Mouse (Mus musculus) T-helper 17 cell (primary cell): ENCODE results near the gene Olfr844.

Experiments used
- in situ Hi-C, 2 experiments: fragments of 300-600 bp; cut with MboI, MseI; formaldehyde crosslinking; loops; 1 replicate in 1 of 2; 2 replicates in 1 of 2; pipeline ENCODE4 v1.15.1; 2025; ENCODE audit warnings: high pct_unique_total_duplicates in 2 of 2

Olfr844 gene

DNA sequence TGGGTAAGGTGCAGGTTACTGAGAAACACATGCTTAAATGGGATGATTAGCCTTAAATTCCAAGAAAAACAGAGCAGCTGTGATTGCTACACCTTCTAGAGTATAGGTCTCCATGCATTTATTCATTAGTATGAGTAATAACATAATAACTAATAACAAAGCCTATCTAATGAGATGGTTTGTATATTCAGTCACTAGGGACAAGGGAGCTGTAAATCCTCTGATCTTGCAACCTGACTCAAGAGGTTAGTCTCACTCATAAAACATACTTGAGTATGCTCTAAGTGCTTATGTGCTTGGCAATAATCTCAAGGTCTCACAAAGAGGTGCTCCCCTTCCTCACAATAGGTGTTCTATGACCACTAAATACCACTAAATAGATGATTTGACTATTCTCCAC is at the start of gene Olfr844:
Gene Olfr844, plus strand, starts transcription at position 301 of the 400 bp plus-strand sequence.
- in situ Hi-C loops, result no loop called here

GRCm38 (mm10) chr9:19336157-19336556 is 20.0 kb downstream of the Olfr844 start, which contains the start of gene Olfr845:
Gene Olfr845, plus strand, starts transcription at chr9:19336457.
- in situ Hi-C loops, result no loop called here

DNA sequence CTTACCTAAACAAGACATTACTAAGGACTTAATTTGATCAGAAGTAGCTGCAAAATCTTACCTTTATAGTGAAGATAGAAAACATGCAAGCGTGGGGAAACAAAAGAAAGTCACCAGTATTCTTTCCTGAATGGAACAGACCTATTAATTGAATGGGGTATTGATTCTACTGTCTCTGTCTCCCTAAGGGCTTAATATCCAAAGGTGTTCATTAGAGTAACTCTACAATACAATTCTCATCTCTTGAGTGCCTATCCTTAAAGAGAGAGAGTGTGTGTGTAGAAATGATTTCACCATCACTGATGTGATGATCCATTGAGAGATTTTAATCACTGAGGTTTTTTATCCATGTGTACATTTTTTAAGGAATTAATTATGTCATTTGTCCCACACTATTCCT is 47.8 kb downstream of the Olfr844 start, which contains the start of gene Olfr846:
Gene Olfr846, minus strand, starts transcription at position 101 of the 400 bp plus-strand sequence.
- in situ Hi-C loops, result no loop called here
